Mouse (Mus musculus): ENCODE results near the gene Manba. TPM values are rescaled to one million over a fixed set of nuclear protein-coding genes. Genes with fewer than 3 reads are reported as not detected.
"Not testable (repeated sequence)": the region's sequence is repeated elsewhere in the genome, so short reads cannot be mapped to it uniquely, and the experiment has no call there.

Manba gene
- total RNA-seq, 2 experiments from 2014 or later: 9.1 to 10.1 TPM

GRCm38 (mm10) chr3:135522618-135523355 lies 37.4 kb downstream of the Manba start:
- DNase-seq (ENCODE audit: low spot score in 2 of 2): no peak

GRCm38 (mm10) chr3:135524900-135525299 lies 39.5 kb downstream of the Manba start:
- DNase-seq (ENCODE audit: low spot score in 2 of 2): not testable (repeated sequence)

GRCm38 (mm10) chr3:135529670-135530069 lies 44.3 kb downstream of the Manba start:
- no peak for DNase-seq (ENCODE audit: low spot score in 2 of 2)

- DNase-seq (ENCODE audit: low spot score in 2 of 2): no peak
These were observed 46.4 kb downstream of the Manba start for GRCm38 (mm10) chr3:135531762-135532161.

- no peak for DNase-seq (ENCODE audit: low spot score in 2 of 2)
These were observed 48.7 kb downstream of the Manba start for GRCm38 (mm10) chr3:135534103-135534502.

GRCm38 (mm10) chr3:135546212-135546923 lies 61.0 kb downstream of the Manba start:
- DNase-seq (ENCODE audit: low spot score in 2 of 2): no peak

- DNase-seq (ENCODE audit: low spot score in 2 of 2): no peak
These were observed 61.9 kb downstream of the Manba start for GRCm38 (mm10) chr3:135547298-135547697.

- no peak for DNase-seq (ENCODE audit: low spot score in 2 of 2)
These were observed 67.5 kb downstream of the Manba start for GRCm38 (mm10) chr3:135552874-135553273.

- DNase-seq (ENCODE audit: low spot score in 2 of 2): no peak
These were observed 69.8 kb downstream of the Manba start for GRCm38 (mm10) chr3:135555192-135555591.

GRCm38 (mm10) chr3:135556052-135556587 lies 70.7 kb downstream of the Manba start:
- DNase-seq (ENCODE audit: low spot score in 2 of 2): peak; percentile 18 to 25

- peak in 1 of 2 experiments; percentile 22 for DNase-seq (ENCODE audit: low spot score in 2 of 2)
These were observed 71.6 kb downstream of the Manba start for GRCm38 (mm10) chr3:135556851-135557662.

GRCm38 (mm10) chr3:135562036-135562435 lies 76.6 kb downstream of the Manba start:
- no peak for DNase-seq (ENCODE audit: low spot score in 2 of 2)

GRCm38 (mm10) chr3:135563163-135563689 lies 77.8 kb downstream of the Manba start:
- DNase-seq (ENCODE audit: low spot score in 2 of 2): no peak

GRCm38 (mm10) chr3:135564706-135565105 lies 79.3 kb downstream of the Manba start:
- DNase-seq (ENCODE audit: low spot score in 2 of 2): no peak

- DNase-seq (ENCODE audit: low spot score in 2 of 2): no peak
These were observed 79.9 kb downstream of the Manba start for GRCm38 (mm10) chr3:135565306-135565705.

- no peak for DNase-seq (ENCODE audit: low spot score in 2 of 2)
These were observed 82.5 kb downstream of the Manba start for GRCm38 (mm10) chr3:135567888-135568287.

GRCm38 (mm10) chr3:135568633-135569032 lies 83.2 kb downstream of the Manba start:
- no peak for DNase-seq (ENCODE audit: low spot score in 2 of 2)

- no peak for DNase-seq (ENCODE audit: low spot score in 2 of 2)
These were observed 86.1 kb downstream of the Manba start for GRCm38 (mm10) chr3:135571540-135571939.

- DNase-seq (ENCODE audit: low spot score in 2 of 2): no peak
These were observed 87.6 kb downstream of the Manba start for GRCm38 (mm10) chr3:135573051-135573450.

GRCm38 (mm10) chr3:135575126-135575525 lies 89.7 kb downstream of the Manba start:
- no peak for DNase-seq (ENCODE audit: low spot score in 2 of 2)

- no peak for DNase-seq (ENCODE audit: low spot score in 2 of 2)
These were observed 93.3 kb downstream of the Manba start for GRCm38 (mm10) chr3:135578588-135579140.

All from left cerebral cortex, adult 18-20 months (tissue).